Mouse (Mus musculus): ENCODE data around the gene Rarb.

DNA sequence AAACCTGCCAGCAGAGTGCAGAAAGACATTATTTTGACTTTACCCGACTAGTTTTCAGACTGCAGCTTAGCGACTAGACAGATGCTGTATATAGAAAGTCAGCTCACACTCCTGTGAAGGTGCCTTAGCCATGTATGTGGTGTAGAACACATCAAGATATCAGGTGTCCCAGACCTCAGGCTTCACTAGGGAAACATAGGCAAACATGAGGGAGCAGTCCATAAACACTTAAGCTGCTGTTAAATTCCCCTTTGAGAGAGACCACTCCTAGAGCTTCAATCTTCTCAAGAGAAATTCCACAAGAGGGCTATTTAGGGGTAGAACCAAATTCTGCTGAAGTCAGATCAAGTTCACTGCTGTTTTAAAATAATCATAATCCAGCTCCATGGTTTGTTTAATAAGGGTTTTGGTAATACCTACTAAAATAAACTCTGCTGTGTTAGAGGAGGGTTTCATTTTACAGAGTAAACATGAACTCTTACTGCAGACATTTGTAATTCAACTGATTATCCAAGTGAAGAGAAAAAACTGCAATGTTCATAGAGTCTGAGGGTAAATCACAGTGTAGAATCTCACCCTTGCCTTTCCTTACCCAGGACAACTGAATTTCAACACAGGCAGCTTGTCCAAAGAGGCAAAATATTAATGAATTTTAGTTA is 42.1 kb downstream of the Rarb start:
- no peak for TF ChIP-seq CTCF (IDR thresholded peaks at IDR 0.05; ENCODE audit: insufficient read depth, low read depth, low read length)
- no peak for TF ChIP-seq POLR2A (IDR thresholded peaks at IDR 0.05; ENCODE audit: insufficient read depth, low read depth, low read length)
